Comparison of ENCODE assay signal across 8 mouse cellular contexts in the genomic region with DNA sequence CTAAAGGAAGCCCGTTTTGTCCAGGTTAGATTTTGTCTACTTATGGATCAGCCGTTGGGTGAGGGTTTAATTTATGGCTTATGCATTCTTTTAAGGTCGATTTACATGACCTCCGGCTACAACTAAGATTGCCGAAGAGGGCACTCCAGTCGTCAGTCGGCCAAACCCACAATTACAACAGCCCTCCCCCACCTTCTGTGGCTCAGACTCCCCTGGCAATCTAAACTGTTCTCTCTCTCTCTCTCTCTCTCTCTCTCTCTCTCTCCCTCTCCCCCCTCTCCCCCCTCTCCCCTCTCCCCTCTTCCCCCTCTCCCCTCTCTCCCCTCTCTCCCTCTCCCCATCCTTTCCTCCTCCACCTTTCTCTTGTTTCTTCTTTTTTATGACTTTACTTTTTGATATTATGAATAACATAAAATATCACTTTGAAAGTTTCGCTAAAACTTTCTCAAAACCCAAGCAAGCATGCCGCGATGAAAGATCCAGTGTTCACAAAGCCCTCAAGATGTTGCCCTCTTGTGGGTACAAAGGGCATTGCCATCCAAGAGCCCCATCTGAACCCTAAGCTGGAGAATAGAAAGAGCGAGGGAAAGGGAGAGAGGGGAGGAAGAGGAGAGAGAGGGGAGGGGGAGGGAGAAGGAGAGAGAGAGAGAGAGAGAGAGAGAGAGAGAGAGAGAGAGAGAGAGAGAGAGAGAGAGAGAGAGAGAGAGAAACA. TPM values are rescaled to one million over a fixed set of nuclear protein-coding genes. Genes with fewer than 3 reads are reported as not detected.
A peak's percentile ranks its signal among the peaks of the same experiment; 100 is the strongest.
DNase-seq lines count a peak whose midpoint lies in the region; ATAC-seq lines count a peak whose summit lies in the region.

No protein-coding gene starts in this region.

- peaks cover 6% of the 10 kb centered on the region for H3K4me1 ChIP-seq in embryonic facial prominence, embryonic 11.5 days (ENCODE audit: control insufficient read depth, insufficient read depth, low read length)
- H3K4me1 ChIP-seq in liver, embryonic 13.5 days (replicated peaks), result peaks cover 31% of the 10 kb centered on the region
- peaks cover 24% of the 10 kb centered on the region for H3K4me1 ChIP-seq in neural tube, embryonic 11.5 days (ENCODE audit: control insufficient read depth, insufficient read depth, low read length)

- WGBS in embryonic facial prominence, embryonic 11.5 days, result under 1% methylated on average over 11 of the region's 11 CpGs
- WGBS in liver, embryonic 13.5 days (ENCODE audit: insufficient replicate concordance), result under 1% methylated on average over 11 of the region's 11 CpGs
- WGBS in neural tube, embryonic 11.5 days, result 0% methylated on average over 11 of the region's 11 CpGs

- H3K36me3 ChIP-seq in embryonic facial prominence, embryonic 11.5 days (replicated peaks; ENCODE audit: control insufficient read depth, insufficient read depth, low read depth, low read length), result no peaks in the 10 kb centered on the region
- no peaks in the 10 kb centered on the region for H3K36me3 ChIP-seq in liver, embryonic 13.5 days
- H3K36me3 ChIP-seq in neural tube, embryonic 11.5 days (ENCODE audit: control insufficient read depth, insufficient read depth, low read length), result no peaks in the 10 kb centered on the region

- peak overlapping the region; percentile 56 for H3K4me3 ChIP-seq in embryonic facial prominence, embryonic 11.5 days (ENCODE audit: low read depth, low read length)
- H3K4me3 ChIP-seq in liver, embryonic 13.5 days (replicated peaks), result peak overlapping the region; percentile 71
- peak overlapping the region; percentile 72 for H3K4me3 ChIP-seq in neural tube, embryonic 11.5 days (ENCODE audit: low read depth, low read length)

- H3K27ac ChIP-seq in embryonic facial prominence, embryonic 11.5 days (replicated peaks; ENCODE audit: low read depth, low read length), result peak overlapping the region; percentile 78
- H3K27ac ChIP-seq in liver, embryonic 13.5 days, result no peak overlapping the region
- peak overlapping the region; percentile 86 for H3K27ac ChIP-seq in neural tube, embryonic 11.5 days (ENCODE audit: low read depth, low read length)

- H3K9me3 ChIP-seq in embryonic facial prominence, embryonic 11.5 days (replicated peaks; ENCODE audit: control insufficient read depth, low read length), result no peaks in the 10 kb centered on the region
- no peaks in the 10 kb centered on the region for H3K9me3 ChIP-seq in liver, embryonic 13.5 days (replicated peaks)
- H3K9me3 ChIP-seq in neural tube, embryonic 11.5 days (ENCODE audit: control insufficient read depth, low read length), result no peaks in the 10 kb centered on the region

- no peak for ATAC-seq in embryonic facial prominence, embryonic 11.5 days (replicated peaks; ENCODE audit: insufficient number of reproducible peaks, low FRiP score, low TSS enrichment, low read depth)
- peak; percentile 37 for ATAC-seq in liver, embryonic 13.5 days (ENCODE audit: low read depth)
- ATAC-seq in neural tube, embryonic 11.5 days (ENCODE audit: insufficient read depth, low FRiP score, low TSS enrichment), result peak; percentile 43

- peak overlapping the region; percentile 97 for H3K4me2 ChIP-seq in embryonic facial prominence, embryonic 11.5 days (ENCODE audit: low read depth, low read length)
- peak overlapping the region; percentile 97 for H3K4me2 ChIP-seq in liver, embryonic 13.5 days
- H3K4me2 ChIP-seq in neural tube, embryonic 11.5 days (ENCODE audit: low read depth), result peak overlapping the region; percentile 99

- H3K27me3 ChIP-seq in embryonic facial prominence, embryonic 11.5 days (ENCODE audit: control insufficient read depth, insufficient read depth, low read length), result peaks cover 22% of the 10 kb centered on the region
- H3K27me3 ChIP-seq in liver, embryonic 13.5 days, result peaks cover 85% of the 10 kb centered on the region
- H3K27me3 ChIP-seq in neural tube, embryonic 11.5 days (ENCODE audit: control insufficient read depth, insufficient read depth, low read length), result peaks cover 26% of the 10 kb centered on the region

- DNase-seq in 416B (ENCODE audit: low read depth) (peak; percentile 22), adipocyte (ENCODE audit: low spot score) (peak; percentile 27)
- peak; percentile 94 for DNase-seq in embryonic facial prominence, embryonic 11.5 days (ENCODE audit: low spot score)
- peak; percentile 82 for DNase-seq in heart, adult 8-10 months (ENCODE audit: low spot score)
- DNase-seq in kidney, adult 8-10 months, result peak; percentile 78 to 81
- DNase-seq in liver, embryonic 13.5 days, result no peak
- peak; percentile 83 for DNase-seq in neural tube, embryonic 11.5 days (ENCODE audit: low spot score)
- peak; percentile 50 for DNase-seq in testis, postnatal 14 days (ENCODE audit: low spot score)

- peak overlapping the region; percentile 89 for H3K9ac ChIP-seq in embryonic facial prominence, embryonic 11.5 days (replicated peaks; ENCODE audit: low read length)
- H3K9ac ChIP-seq in liver, embryonic 13.5 days, result peak overlapping the region; percentile 79
- peak overlapping the region; percentile 92 for H3K9ac ChIP-seq in neural tube, embryonic 11.5 days (ENCODE audit: low read length)

RNA-seq across cellular contexts. Expression of a gene that starts 5.8 kb away (rescaled TPM):
- polyA plus RNA-seq in embryonic facial prominence, embryonic 11.5 days (2014; fragmentation: Nextera tagmentation; extraction: Ambion mirVana), result 21.4 and 29.2 TPM in 2 replicates
- 10 to 100 TPM; 21.3 to 32.2 (median 26.4) TPM for total RNA-seq in heart, adult 8-10 months (2022)
- 62.9 and 71.9 TPM in 2 replicates for polyA plus RNA-seq in liver, embryonic 13.5 days (2015; fragmentation: Nextera tagmentation; extraction: Ambion mirVana)
- polyA plus RNA-seq in neural tube, embryonic 11.5 days (2014; fragmentation: Nextera tagmentation; extraction: Ambion mirVana), result 79.3 and 82.6 TPM in 2 replicates

RNA-seq across cellular contexts. Expression of a gene that starts 6.4 kb away (rescaled TPM):
- 389 and 409 TPM in 2 replicates for polyA plus RNA-seq in embryonic facial prominence, embryonic 11.5 days (2014; fragmentation: Nextera tagmentation; extraction: Ambion mirVana)
- total RNA-seq in heart, adult 8-10 months (2022), result 10 to 100 TPM; 46.4 to 58.6 (median 54.4) TPM
- polyA plus RNA-seq in liver, embryonic 13.5 days (2015; fragmentation: Nextera tagmentation; extraction: Ambion mirVana), result 144 and 162 TPM in 2 replicates
- 338 and 365 TPM in 2 replicates for polyA plus RNA-seq in neural tube, embryonic 11.5 days (2014; fragmentation: Nextera tagmentation; extraction: Ambion mirVana)

RNA-seq across cellular contexts. Expression of a gene that starts 51.7 kb away (rescaled TPM):
- 0.72 and 1.0 TPM in 2 replicates for polyA plus RNA-seq in embryonic facial prominence, embryonic 11.5 days (2014; fragmentation: Nextera tagmentation; extraction: Ambion mirVana)
- total RNA-seq in heart, adult 8-10 months (2022), result 1 to 10 TPM in 2 of 4 experiments, under 1 TPM in 2; 0.57 to 1.3 (median 0.98) TPM
- 0.62 and 1.3 TPM in 2 replicates for polyA plus RNA-seq in liver, embryonic 13.5 days (2015; fragmentation: Nextera tagmentation; extraction: Ambion mirVana)
- 0.74 and 1.3 TPM in 2 replicates for polyA plus RNA-seq in neural tube, embryonic 11.5 days (2014; fragmentation: Nextera tagmentation; extraction: Ambion mirVana)
